ENCODE assay signal across 8 mouse cellular contexts in genomic region chr1:171037861-171038721, GRCm38 (mm10). TPM values are rescaled to one million over a fixed set of nuclear protein-coding genes. Genes with fewer than 3 reads are reported as not detected.
A peak's percentile ranks its signal among the peaks of the same experiment; 100 is the strongest.
DNase-seq lines count a peak whose midpoint lies in the region; ATAC-seq and TF ChIP-seq lines count a peak whose summit lies in the region.

No protein-coding gene starts in this region.

- H3K27me3 ChIP-seq in G1E (ENCODE audit: insufficient read depth, low read length): peaks cover 5% of the 10 kb centered on the region; the same call in 1 of the 2 replicates
- peaks cover 7% of the 10 kb centered on the region; the same call in 1 of the 2 replicates for H3K27me3 ChIP-seq in lung, embryonic 15.5 days
- H3K27me3 ChIP-seq in thymus, adult 2 months (ENCODE audit: control insufficient read depth, insufficient read depth, low read length): peaks cover 3% of the 10 kb centered on the region

- H3K4me3 ChIP-seq in G1E (ENCODE audit: low read depth, low read length): peak overlapping the region; percentile 77
- peak overlapping the region; percentile 97 for H3K4me3 ChIP-seq in lung, embryonic 15.5 days
- peak overlapping the region; percentile 84 for H3K4me3 ChIP-seq in olfactory bulb, adult 2 months (ENCODE audit: insufficient read depth, low read depth, low read length)
- H3K4me3 ChIP-seq in thymus, adult 2 months (ENCODE audit: control insufficient read depth, insufficient read depth, low read length): peak overlapping the region; percentile 93

- peaks cover 32% of the 10 kb centered on the region for H3K4me1 ChIP-seq in G1E (ENCODE audit: insufficient read depth, low read depth, low read length)
- H3K4me1 ChIP-seq in lung, embryonic 15.5 days: peaks cover 8% of the 10 kb centered on the region; the same call in 1 of the 2 replicates
- peaks cover 8% of the 10 kb centered on the region for H3K4me1 ChIP-seq in olfactory bulb, adult 2 months (ENCODE audit: control insufficient read depth, insufficient read depth, low read length)
- H3K4me1 ChIP-seq in thymus, adult 2 months (replicated peaks; ENCODE audit: control insufficient read depth, insufficient read depth, low read length): peaks cover 15% of the 10 kb centered on the region

- ATAC-seq in G1E (ENCODE audit: extremely low read depth, insufficient number of reproducible peaks, low FRiP score, poor library complexity, severe bottlenecking): peak; percentile 11; the same call in 1 of the 2 replicates
- peak; percentile 42 to 50 for ATAC-seq in hematopoietic stem cell, adult 5-6 weeks (replicated peaks in 1 of 2; ENCODE audit: insufficient read depth in 1 of 2, low FRiP score in 2 of 2, low TSS enrichment in 1 of 2, low read depth in 1 of 2, poor library complexity in 2 of 2, severe bottlenecking in 2 of 2)
- peak; percentile 87 for ATAC-seq in lung, embryonic 15.5 days (ENCODE audit: borderline replicate concordance, extremely low read depth, low FRiP score, low TSS enrichment)

- H3K4me2 ChIP-seq in lung, embryonic 15.5 days: peak overlapping the region; percentile 59

- peak overlapping the region; percentile 89 for H3K27ac ChIP-seq in lung, embryonic 15.5 days
- peak overlapping the region; percentile 92 for H3K27ac ChIP-seq in olfactory bulb, adult 2 months (ENCODE audit: insufficient read depth, low read depth, low read length)
- peak overlapping the region; percentile 62 for H3K27ac ChIP-seq in thymus, adult 2 months (ENCODE audit: control insufficient read depth, insufficient read depth, low read length)

- no peaks in the 10 kb centered on the region for H3K9me3 ChIP-seq in G1E (replicated peaks)
- no peaks in the 10 kb centered on the region for H3K9me3 ChIP-seq in lung, embryonic 15.5 days

- under 1% methylated on average over 47 of the region's 47 CpGs for WGBS in lung, embryonic 15.5 days
- WGBS in olfactory bulb, adult 2 months: under 1% methylated on average over 47 of the region's 47 CpGs
- WGBS in thymus, adult 2 months: under 1% methylated on average over 47 of the region's 47 CpGs

- TF ChIP-seq CTCF in G1E (IDR thresholded peaks at IDR 0.05; ENCODE audit: low read depth, low read length): no peak
- TF ChIP-seq CTCF in olfactory bulb, adult 2 months (IDR thresholded peaks at IDR 0.05; ENCODE audit: insufficient read depth, low read depth, low read length): no peak
- TF ChIP-seq CTCF in thymus, adult 2 months (IDR thresholded peaks at IDR 0.05; ENCODE audit: borderline replicate concordance, control insufficient read depth, extremely low read depth, insufficient read depth, low read length, poor library complexity): no peak

- DNase-seq in G1E (ENCODE audit: low spot score): no peak
- DNase-seq in cerebellum, adult 8-10 months: peak; percentile 90
- peak; percentile 89 for DNase-seq in forelimb bud, embryonic 11.5 days (ENCODE audit: low read depth, low spot score)
- peak; percentile 88 for DNase-seq in layer of hippocampus, adult 9-10 months (ENCODE audit: low spot score)
- DNase-seq in thymus, adult 2 months: peak; percentile 70

- TF ChIP-seq POLR2A in olfactory bulb, adult 2 months (IDR thresholded peaks at IDR 0.05; ENCODE audit: insufficient read depth, low read depth, low read length): no peak
- no peak for TF ChIP-seq POLR2A in thymus, adult 2 months (IDR thresholded peaks at IDR 0.05; ENCODE audit: control insufficient read depth, extremely low read depth, insufficient read depth, low read length, poor library complexity)

- H3K36me3 ChIP-seq in G1E (replicated peaks): no peaks in the 10 kb centered on the region
- H3K36me3 ChIP-seq in lung, embryonic 15.5 days: no peaks in the 10 kb centered on the region
- H3K36me3 ChIP-seq in thymus, adult 2 months (ENCODE audit: control insufficient read depth, insufficient read depth, low read length): no peaks in the 10 kb centered on the region

- H3K9ac ChIP-seq in lung, embryonic 15.5 days: peak overlapping the region; percentile 75

RNA-seq across cellular contexts. Expression of gene Fcgr4, which starts 19.4 kb away (rescaled TPM):
- total RNA-seq in G1E (2014; fragmentation: Nextera tagmentation): not detected in 2 replicates
- total RNA-seq in G1E (2017): 0.12 and 0.22 TPM in 2 replicates
- 0.03 TPM in 1 of 2 replicates, not detected in the other for polyA plus RNA-seq in G1E (2012)
- 1.1 and 6.9 TPM in 2 replicates for total RNA-seq in hematopoietic stem cell, adult 5-6 weeks (2017)
- 0.42 and 0.66 TPM in 2 replicates for polyA plus RNA-seq in lung, embryonic 15.5 days (2015; fragmentation: Nextera tagmentation; extraction: Ambion mirVana)
- not detected in 2 replicates for polyA plus RNA-seq in olfactory bulb, adult 2 months (2012; ENCODE audit: insufficient read depth, insufficient read length, low replicate concordance, missing spikeins)
- polyA plus RNA-seq in thymus, adult 2 months (2012; rRNA removed): 1.0 and 1.5 TPM in 2 replicates

RNA-seq across cellular contexts. Expression of gene Fcgr3, which starts 26.6 kb away (rescaled TPM):
- total RNA-seq in G1E (2014; fragmentation: Nextera tagmentation): 7.3 and 9.3 TPM in 2 replicates
- total RNA-seq in G1E (2017): 99.6 and 123 TPM in 2 replicates
- 0.91 and 1.5 TPM in 2 replicates for polyA plus RNA-seq in G1E (2012)
- total RNA-seq in hematopoietic stem cell, adult 5-6 weeks (2017): 30.2 and 49.4 TPM in 2 replicates
- 13.2 and 15.1 TPM in 2 replicates for polyA plus RNA-seq in lung, embryonic 15.5 days (2015; fragmentation: Nextera tagmentation; extraction: Ambion mirVana)
- polyA plus RNA-seq in olfactory bulb, adult 2 months (2012; ENCODE audit: insufficient read depth, insufficient read length, low replicate concordance, missing spikeins): not detected in 2 replicates
- 16.6 and 20.7 TPM in 2 replicates for polyA plus RNA-seq in thymus, adult 2 months (2012; rRNA removed)

Comparison
In these comparisons a context has a peak if more than half of its experiments do, and no peak if none do; other contexts are left out.
1. ATAC-seq: peak in every context shown above with its lines; median percentile 87 in lung, embryonic 15.5 days; 46 in hematopoietic stem cell, adult 5-6 weeks; 11 in G1E.